In genomic region chr5:21055820-21056531, GRCm38 (mm10) we compare ENCODE assay signal across 8 mouse cellular contexts. TPM values are rescaled to one million over a fixed set of nuclear protein-coding genes. Genes with fewer than 3 reads are reported as not detected.
DNase-seq lines count a peak whose midpoint lies in the region; ATAC-seq lines count a peak whose summit lies in the region.

Ptpn12 (minus strand) TSS chr5:21055911.

- H3K4me1 ChIP-seq in brown adipose tissue, adult 24 weeks (ENCODE audit: control insufficient read depth, insufficient read depth, insufficient read length, low read length), result peaks cover 6% of the 10 kb centered on the region; the same call in 1 of the 2 replicates
- peaks cover 2 to 14% of the 10 kb centered on the region in 2 experiments for H3K4me1 ChIP-seq in heart, embryonic 14.5 days (ENCODE audit: control insufficient read depth in 2 of 2, insufficient read depth in 2 of 2, low read length in 2 of 2)
- H3K4me1 ChIP-seq in liver, embryonic 13.5 days (replicated peaks), result peaks cover 29% of the 10 kb centered on the region
- H3K4me1 ChIP-seq in stomach, embryonic 16.5 days (ENCODE audit: control insufficient read depth, insufficient read depth, low read length), result peaks cover 10% of the 10 kb centered on the region; the same call in 1 of the 2 replicates

- no peaks in the 10 kb centered on the region for H3K9me3 ChIP-seq in heart, embryonic 14.5 days (ENCODE audit: control insufficient read depth, low read length)
- no peaks in the 10 kb centered on the region for H3K9me3 ChIP-seq in liver, embryonic 13.5 days (replicated peaks)
- no peaks in the 10 kb centered on the region for H3K9me3 ChIP-seq in stomach, embryonic 16.5 days (replicated peaks; ENCODE audit: control insufficient read depth, low read length)

- peak within 1 kb of the TSS; percentile 99 for H3K9ac ChIP-seq in heart, embryonic 14.5 days (ENCODE audit: low read length)
- H3K9ac ChIP-seq in liver, embryonic 13.5 days, result peak within 1 kb of the TSS; percentile 99
- H3K9ac ChIP-seq in stomach, embryonic 16.5 days (ENCODE audit: low read length), result peak within 1 kb of the TSS; percentile 92

- peak within 1 kb of the TSS; percentile 75 for H3K4me2 ChIP-seq in heart, embryonic 14.5 days (ENCODE audit: low read length)
- H3K4me2 ChIP-seq in liver, embryonic 13.5 days, result peak within 1 kb of the TSS; percentile 87
- peak within 1 kb of the TSS; percentile 64 for H3K4me2 ChIP-seq in stomach, embryonic 16.5 days (ENCODE audit: low read depth, low read length)

- WGBS in heart, embryonic 14.5 days, result under 1% methylated on average over 53 of the region's 73 CpGs
- WGBS in liver, embryonic 13.5 days (ENCODE audit: insufficient replicate concordance), result 1% methylated on average over 73 of the region's 73 CpGs
- WGBS in stomach, embryonic 16.5 days, result 0% methylated on average over 51 of the region's 73 CpGs

- peak; percentile 96 for ATAC-seq in heart, embryonic 14.5 days (ENCODE audit: insufficient number of reproducible peaks, insufficient read depth, low FRiP score, low read depth)
- peak; percentile 92 for ATAC-seq in liver, embryonic 13.5 days (ENCODE audit: low read depth)
- ATAC-seq in stomach, embryonic 16.5 days (ENCODE audit: insufficient read depth, low FRiP score), result peak; percentile 97

- DNase-seq in CD4-positive, CD25-positive, alpha-beta regulatory T cell, adult 2 months (ENCODE audit: low read depth, low spot score), result peak; percentile 96
- DNase-seq in fibroblast of lung, adult 2 months (ENCODE audit: low read depth), result peak; percentile 90
- DNase-seq in kidney, postnatal 14 days, result peak; percentile 99
- DNase-seq in liver, embryonic 13.5 days, result peak; percentile 93
- DNase-seq in neural tube, embryonic 10.5 days (ENCODE audit: extremely low spot score, low spot score), result peak; percentile 94

- H3K4me3 ChIP-seq in brown adipose tissue, adult 24 weeks (ENCODE audit: insufficient read depth, low read depth, low read length), result peak within 1 kb of the TSS; percentile 96
- peak within 1 kb of the TSS; percentile 96 to 98 for H3K4me3 ChIP-seq in heart, embryonic 14.5 days (ENCODE audit: control insufficient read depth in 1 of 2, insufficient read depth in 1 of 2, low read depth in 1 of 2, low read length in 2 of 2)
- H3K4me3 ChIP-seq in liver, embryonic 13.5 days (replicated peaks), result peak within 1 kb of the TSS; percentile 97
- peak within 1 kb of the TSS; percentile 81 for H3K4me3 ChIP-seq in stomach, embryonic 16.5 days (replicated peaks; ENCODE audit: low read length)

- no peaks in the 10 kb centered on the region for H3K36me3 ChIP-seq in heart, embryonic 14.5 days (ENCODE audit: control insufficient read depth, insufficient read depth, low read length)
- H3K36me3 ChIP-seq in liver, embryonic 13.5 days, result no peaks in the 10 kb centered on the region
- no peaks in the 10 kb centered on the region for H3K36me3 ChIP-seq in stomach, embryonic 16.5 days (ENCODE audit: control insufficient read depth, insufficient read depth, low read length)

- H3K27me3 ChIP-seq in heart, embryonic 14.5 days (ENCODE audit: control insufficient read depth, insufficient read depth, low read length), result no peaks in the 10 kb centered on the region
- no peaks in the 10 kb centered on the region for H3K27me3 ChIP-seq in liver, embryonic 13.5 days
- no peaks in the 10 kb centered on the region for H3K27me3 ChIP-seq in stomach, embryonic 16.5 days (ENCODE audit: control insufficient read depth, insufficient read depth, low read length)

- peak within 1 kb of the TSS; percentile 100 for H3K27ac ChIP-seq in brown adipose tissue, adult 24 weeks (replicated peaks; ENCODE audit: low read depth, low read length)
- H3K27ac ChIP-seq in heart, embryonic 14.5 days (replicated peaks in 1 of 2; ENCODE audit: control insufficient read depth in 1 of 2, insufficient read depth in 1 of 2, low read depth in 2 of 2, low read length in 2 of 2), result peak within 1 kb of the TSS; percentile 98 to 99
- H3K27ac ChIP-seq in liver, embryonic 13.5 days, result peak within 1 kb of the TSS; percentile 95
- H3K27ac ChIP-seq in stomach, embryonic 16.5 days (ENCODE audit: low read length), result peak within 1 kb of the TSS; percentile 98

RNA-seq across cellular contexts. Expression of gene Ptpn12, which starts in this region (rescaled TPM):
- polyA plus RNA-seq in brown adipose tissue, adult 24 weeks (2012; ENCODE audit: insufficient read depth, insufficient read length, missing spikeins), result 17.4 and 29.5 TPM in 2 replicates
- 20.0 and 22.5 TPM in 2 replicates for polyA plus RNA-seq in heart, embryonic 14.5 days (2014; fragmentation: Nextera tagmentation; extraction: Ambion mirVana)
- 11.5 and 11.9 TPM in 2 replicates for polyA plus RNA-seq in liver, embryonic 13.5 days (2015; fragmentation: Nextera tagmentation; extraction: Ambion mirVana)
- polyA plus RNA-seq in stomach, embryonic 16.5 days (2015; fragmentation: Nextera tagmentation; extraction: Ambion mirVana), result 11.6 and 15.0 TPM in 2 replicates

Comparison
In these comparisons a context has a peak if more than half of its experiments do, and no peak if none do; other contexts are left out.
1. Peak in every context shown above with its lines: DNase-seq, ATAC-seq, H3K4me3 ChIP-seq and H3K27ac ChIP-seq.